Mouse (Mus musculus): ENCODE data around the gene Gsta1. TPM values are rescaled to one million over a fixed set of nuclear protein-coding genes. Genes with fewer than 3 reads are reported as not detected.
A peak's percentile ranks its signal among the peaks of the same experiment; 100 is the strongest.
"Not testable (repeated sequence)": the region's sequence is repeated elsewhere in the genome, so short reads cannot be mapped to it uniquely, and the experiment has no call there.

Gsta1 gene
- total RNA-seq, 2 experiments from 2014 or later = not detected

DNA sequence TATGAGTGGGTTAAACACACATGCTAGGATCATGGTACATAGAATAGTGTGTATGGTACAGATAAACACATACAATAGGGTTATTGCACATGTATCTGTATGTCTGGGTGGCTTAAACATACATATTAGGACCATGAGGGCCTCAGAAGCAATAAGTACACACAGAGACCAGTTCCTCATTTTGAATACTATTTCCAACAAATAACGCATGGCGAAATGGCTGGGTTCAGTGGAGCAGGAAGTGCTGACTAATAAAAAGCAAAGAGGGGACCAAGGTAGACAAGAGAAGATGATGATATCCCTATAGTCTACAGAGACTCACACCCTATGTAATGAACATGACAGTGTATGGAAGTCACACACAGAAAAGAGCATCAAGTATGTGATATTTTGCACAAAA is 2.3 kb upstream of the Gsta1 start:
- DNase-seq = no peak
- intact Hi-C loops (cut with DNase I) = no loop called here

DNA sequence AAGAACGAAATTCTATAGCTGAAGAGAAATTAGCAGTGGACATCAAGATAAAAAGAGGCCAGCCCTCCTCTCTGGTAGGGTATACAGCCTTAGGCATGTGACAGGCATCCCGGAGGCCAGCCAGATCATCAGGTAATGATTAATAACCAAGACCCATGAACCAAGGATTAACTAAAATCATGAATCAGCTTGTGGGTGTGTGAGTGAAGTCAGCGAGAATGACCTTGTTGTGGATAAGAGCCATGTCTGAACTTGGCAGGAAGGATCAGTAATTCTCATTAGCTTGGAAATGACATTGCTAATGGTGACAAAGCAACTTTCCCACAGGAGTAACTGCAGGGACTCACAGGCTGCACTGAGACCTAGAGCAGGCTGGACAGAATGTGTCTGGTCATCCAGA is 798 bp upstream of the Gsta1 start:
- intact Hi-C loops (cut with DNase I) = not testable (repeated sequence)

GRCm38 (mm10) chr9:78233121-78233695 is 2.8 kb downstream of the Gsta1 start:
- DNase-seq; intact Hi-C loops (cut with DNase I): not testable (repeated sequence)

More for the DNA sequence above, 798 bp upstream of the Gsta1 start:
- DNase-seq = not testable (repeated sequence)

DNA sequence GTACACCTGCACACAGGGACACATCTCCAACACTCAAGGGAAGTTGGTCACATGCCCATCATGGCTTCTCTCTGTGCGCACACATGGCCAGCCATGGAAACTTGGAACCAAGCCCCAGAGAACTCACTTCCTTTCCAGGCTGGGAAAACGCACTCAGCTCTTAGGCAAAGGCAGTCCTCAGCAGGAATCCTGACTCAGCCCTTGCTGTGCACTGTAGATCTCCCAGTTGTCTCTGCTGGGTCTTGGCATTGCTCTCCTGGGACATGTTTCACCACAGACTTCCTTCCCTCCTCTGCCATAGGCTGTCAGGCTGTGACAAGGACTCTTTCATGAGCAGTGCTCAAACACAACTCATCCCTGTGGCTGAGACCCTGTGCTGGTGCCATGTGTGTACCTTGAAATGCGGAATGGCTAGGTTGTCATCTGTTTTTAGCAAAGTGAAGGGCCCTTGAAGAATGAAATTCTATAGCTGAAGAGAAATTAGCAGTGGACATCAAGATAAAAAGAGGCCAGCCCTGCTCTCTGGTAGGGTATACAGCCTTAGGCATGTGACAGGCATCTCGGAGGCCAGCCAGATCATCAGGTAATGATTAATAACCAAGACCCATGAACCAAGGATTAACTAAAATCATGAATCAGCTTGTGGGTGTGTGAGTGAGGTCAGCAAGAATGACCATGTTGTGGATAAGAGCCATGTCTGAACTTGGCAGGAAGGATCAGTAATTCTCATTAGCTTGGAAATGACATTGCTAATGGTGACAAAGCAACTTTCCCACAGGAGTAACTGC is 25.4 kb downstream of the Gsta1 start:
- DNase-seq; intact Hi-C loops (cut with DNase I): not testable (repeated sequence)

DNA sequence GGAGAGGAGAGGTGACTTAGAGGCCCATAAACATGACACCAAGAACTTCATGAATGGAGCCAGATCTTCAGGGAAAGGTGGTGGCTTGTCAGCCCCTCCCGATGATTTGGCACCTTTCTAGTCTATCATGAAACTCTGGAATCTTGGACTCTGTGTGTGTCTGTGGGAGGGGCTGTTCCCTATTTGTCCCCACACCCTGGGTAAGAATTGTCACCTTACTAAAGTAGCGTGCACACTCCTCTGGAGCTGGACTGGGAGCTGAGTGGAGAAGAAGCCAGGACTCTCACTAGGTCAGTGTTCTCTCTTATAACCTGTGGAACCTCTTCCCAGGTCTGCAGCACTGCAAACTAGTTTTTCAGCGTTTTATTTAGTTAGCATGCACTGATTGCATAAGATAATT is 26.5 kb downstream of the Gsta1 start, which contains the start of gene Gm3776:
Gene Gm3776 (plus strand): TSS at position 216 of the 400 bp plus-strand sequence.
- DNase-seq; intact Hi-C loops (cut with DNase I): not testable (repeated sequence)

DNA sequence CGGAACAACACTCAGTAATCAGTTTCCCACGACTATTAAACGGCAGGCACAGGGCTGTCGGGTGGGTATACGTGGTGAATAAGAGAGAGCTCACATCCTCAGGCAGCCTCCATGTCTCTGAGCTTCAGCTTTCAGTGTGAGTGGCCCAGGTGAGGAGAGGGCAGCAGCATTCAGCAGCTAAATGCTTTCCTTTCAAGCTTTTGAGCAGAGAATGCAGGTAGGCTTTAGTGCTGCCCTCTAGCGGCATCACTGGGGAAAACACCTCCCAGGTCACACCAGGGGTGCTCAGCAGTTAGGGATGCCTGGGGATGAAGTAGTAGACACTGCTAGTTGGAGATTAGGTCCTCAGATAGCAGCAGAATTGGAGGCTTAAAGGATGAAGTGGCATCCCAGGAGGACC is 29.2 kb downstream of the Gsta1 start:
- DNase-seq = peak; percentile 10

GRCm38 (mm10) chr9:78270945-78271344 is 40.5 kb downstream of the Gsta1 start:
- intact Hi-C loops (cut with DNase I); DNase-seq: not testable (repeated sequence)

More for the DNA sequence above, 29.2 kb downstream of the Gsta1 start:
- intact Hi-C loops (cut with DNase I) = not testable (repeated sequence)

- intact Hi-C loops (cut with DNase I); DNase-seq: not testable (repeated sequence)
These were observed 51.7 kb downstream of the Gsta1 start for GRCm38 (mm10) chr9:78282002-78282711.

- intact Hi-C loops (cut with DNase I) = not testable (repeated sequence)
These were observed 58.6 kb downstream of the Gsta1 start for GRCm38 (mm10) chr9:78289063-78289462.

DNA sequence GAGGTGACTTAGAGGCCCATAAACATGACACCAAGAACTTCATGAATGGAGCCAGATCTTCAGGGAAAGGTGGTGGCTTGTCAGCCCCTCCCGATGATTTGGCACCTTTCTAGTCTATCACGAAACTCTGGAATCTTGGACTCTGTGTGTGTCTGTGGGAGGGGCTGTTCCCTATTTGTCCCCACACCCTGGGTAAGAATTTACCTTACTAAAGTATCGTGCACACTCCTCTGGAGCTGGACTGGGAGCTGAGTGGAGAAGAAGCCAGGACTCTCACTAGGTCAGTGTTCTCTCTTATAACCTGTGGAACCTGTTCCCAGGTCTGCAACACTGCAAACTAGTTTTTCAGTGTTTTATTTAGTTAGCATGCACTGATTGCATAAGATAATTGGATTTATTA is 59.3 kb downstream of the Gsta1 start, which contains the start of gene Gm10639:
Gene Gm10639 (plus strand): TSS at position 201 of the 400 bp plus-strand sequence.
- intact Hi-C loops (cut with DNase I); DNase-seq: not testable (repeated sequence)

More at GRCm38 (mm10) chr9:78289063-78289462, 58.6 kb downstream of the Gsta1 start:
- DNase-seq = not testable (repeated sequence)

Other genes with a start within 250 kb of the Gsta1 start
- gene Gcm1, start 178.7 kb upstream of the Gsta1 start, total RNA-seq (2021) = not detected
- 10 to 100 TPM; 80.3 to 85.6 TPM for gene Fbxo9, start 121.6 kb upstream of the Gsta1 start, total RNA-seq (2021)
- 10 to 100 TPM; 59.9 to 64.0 TPM for gene Ick, start 121.5 kb upstream of the Gsta1 start, total RNA-seq (2021)
- gene Gsta4, start 47.9 kb upstream of the Gsta1 start, total RNA-seq (2021) = 10 to 100 TPM in 1 of 2 experiments, 1 to 10 TPM in 1; 9.8 to 10.4 TPM
- gene Gm3776, start 26.5 kb downstream of the Gsta1 start, total RNA-seq (2021) = not detected
- gene Gm10639, start 59.3 kb downstream of the Gsta1 start, total RNA-seq (2021) = not detected
- not detected for gene Omt2a, start 84.1 kb downstream of the Gsta1 start, total RNA-seq (2021)
- gene Omt2b, start 96.9 kb downstream of the Gsta1 start, total RNA-seq (2021) = not detected
- gene Gsta2, start 125.1 kb downstream of the Gsta1 start, total RNA-seq (2021) = not detected
- 1 to 10 TPM in 1 of 2 experiments, under 1 TPM in 1; 0.85 to 3.4 TPM for gene Dppa5a, start 137.5 kb downstream of the Gsta1 start, total RNA-seq (2021)
- gene Ooep, start 148.1 kb downstream of the Gsta1 start, total RNA-seq (2021) = 1 to 10 TPM; 1.3 to 2.1 TPM
- under 1 TPM in 1 of 2 experiments, not detected in 1; 0.20 TPM for gene Ddx43, start 165.1 kb downstream of the Gsta1 start, total RNA-seq (2021)
- gene Cgas, start 212.6 kb downstream of the Gsta1 start, total RNA-seq (2021) = under 1 TPM; 0.48 to 0.62 TPM
- 10 to 100 TPM; 24.2 to 26.1 TPM for gene Mto1, start 217.6 kb downstream of the Gsta1 start, total RNA-seq (2021)
- gene Gm17324, start 218.1 kb downstream of the Gsta1 start, total RNA-seq (2021) = under 1 TPM in 1 of 2 experiments, not detected in 1; 0.66 TPM

All from left cerebral cortex, postnatal 4 days (tissue).